Mouse (Mus musculus): ENCODE data around the gene Zdhhc5. TPM values are rescaled to one million over a fixed set of nuclear protein-coding genes. Genes with fewer than 3 reads are reported as not detected.

Zdhhc5 gene
- polyA plus RNA-seq, 1 experiment from 2014 or later, result 30.8 TPM

DNA sequence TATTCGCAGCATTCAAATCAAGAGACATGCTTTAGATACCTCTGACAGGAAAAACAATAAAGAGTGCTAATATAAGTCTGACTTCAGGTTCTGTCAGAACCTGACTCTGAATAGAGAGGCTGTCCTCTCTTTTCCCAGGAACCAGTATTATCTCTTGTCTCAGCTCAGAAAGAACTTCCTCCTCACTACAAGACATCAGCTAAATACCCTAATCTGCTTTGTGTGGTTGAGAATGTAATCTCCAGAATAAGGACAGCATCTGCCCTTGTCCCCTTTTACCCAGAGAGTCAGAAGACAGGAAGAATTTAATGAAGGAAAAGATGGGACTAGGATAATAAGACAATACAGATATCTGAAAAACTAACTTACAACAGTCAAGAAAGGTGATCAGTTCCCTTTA is 11.5 kb downstream of the Zdhhc5 start:
- Histone ChIP-seq H3K4me1 (ENCODE audit: insufficient read depth) (no peaks in the 10 kb centered on the region), H3K27ac (ENCODE audit: low read depth) (no peak overlapping the region), H3K4me3 (ENCODE audit: low read depth, low read length) (no peak overlapping the region), H3K36me3 (ENCODE audit: insufficient read depth) (peaks cover 51% of the 10 kb centered on the region), H3K9ac (no peak overlapping the region), H3K27me3 (ENCODE audit: insufficient read depth, low read length) (no peaks in the 10 kb centered on the region), H3K4me2 (no peak overlapping the region), H3K9me3 (ENCODE audit: low read depth, low read length) (no peaks in the 10 kb centered on the region)
- DNase-seq (no peak), ATAC-seq (ENCODE audit: insufficient read depth) (no peak)
- no peak for TF ChIP-seq CTCF (IDR thresholded peaks at IDR 0.05; ENCODE audit: low read depth)
- WGBS, result 93% methylated on average over 1 of the region's 1 CpGs

DNA sequence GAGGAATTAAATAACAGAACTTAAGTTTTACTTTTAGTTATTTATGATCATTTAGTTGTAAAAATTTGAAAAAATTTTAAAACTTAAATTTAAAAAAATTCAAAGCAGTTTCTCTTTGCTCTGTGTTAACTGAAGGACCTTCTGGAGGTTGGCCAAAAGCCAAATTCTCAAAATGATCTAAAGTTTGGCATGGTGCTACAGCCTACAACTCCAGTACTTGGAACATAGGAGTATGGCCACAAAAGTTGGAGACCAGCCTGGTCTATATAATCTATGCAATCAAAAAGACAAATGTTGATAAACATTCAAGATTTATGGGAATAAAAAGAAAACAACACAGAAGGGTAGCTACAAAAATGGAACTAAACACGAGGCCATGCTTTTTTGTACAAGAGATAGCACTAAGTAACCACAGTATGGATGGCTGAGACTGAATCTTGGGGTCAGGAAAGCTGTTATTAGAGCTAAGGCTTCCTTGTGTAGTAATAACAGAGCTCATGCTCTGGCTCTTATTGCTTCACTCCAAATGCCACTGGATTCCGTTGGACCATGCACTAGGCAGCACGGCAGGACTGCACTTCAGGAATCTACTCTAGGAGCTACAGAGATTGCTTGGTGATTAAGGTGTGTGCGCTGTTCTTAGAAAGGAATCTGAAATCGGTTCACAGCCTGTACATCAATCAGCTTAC is 19.8 kb downstream of the Zdhhc5 start:
- Histone ChIP-seq H3K4me3 (ENCODE audit: low read depth, low read length) (no peak overlapping the region), H3K36me3 (ENCODE audit: insufficient read depth) (peaks cover 79% of the 10 kb centered on the region), H3K4me1 (ENCODE audit: insufficient read depth) (no peaks in the 10 kb centered on the region), H3K27me3 (ENCODE audit: insufficient read depth, low read length) (no peaks in the 10 kb centered on the region), H3K9ac (no peak overlapping the region), H3K9me3 (ENCODE audit: low read depth, low read length) (no peaks in the 10 kb centered on the region), H3K4me2 (no peak overlapping the region), H3K27ac (ENCODE audit: low read depth) (no peak overlapping the region)
- peak; percentile 80 for DNase-seq
- peak; percentile 76 for ATAC-seq (ENCODE audit: insufficient read depth)
- TF ChIP-seq CTCF (IDR thresholded peaks at IDR 0.05; ENCODE audit: low read depth), result no peak
- WGBS, result 76% methylated on average over 5 of the region's 5 CpGs

DNA sequence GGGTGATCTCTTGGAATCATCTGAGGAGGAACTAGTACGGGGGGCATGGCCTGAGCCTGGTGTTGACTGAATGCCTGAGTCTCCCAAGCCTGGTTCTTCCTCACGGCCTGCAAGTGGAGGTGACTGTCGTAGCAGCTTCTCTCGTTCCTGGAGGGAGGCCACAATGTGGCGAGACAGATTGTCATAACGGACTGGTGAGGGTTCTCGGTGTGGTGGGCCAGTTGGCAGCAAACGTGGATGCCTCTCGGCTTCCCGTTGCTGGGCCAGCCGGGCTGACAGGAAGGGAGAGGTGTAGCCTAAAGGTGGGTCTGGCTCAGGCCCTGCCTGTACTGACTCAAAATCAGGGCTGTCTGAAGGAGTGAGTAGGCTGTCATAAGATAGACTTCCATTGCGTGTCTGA is 24.9 kb downstream of the Zdhhc5 start:
- ATAC-seq (ENCODE audit: insufficient read depth) (no peak), DNase-seq (no peak)
- Histone ChIP-seq H3K27ac (ENCODE audit: low read depth) (no peak overlapping the region), H3K4me2 (no peak overlapping the region), H3K9me3 (ENCODE audit: low read depth, low read length) (no peaks in the 10 kb centered on the region), H3K4me1 (ENCODE audit: insufficient read depth) (no peaks in the 10 kb centered on the region), H3K4me3 (ENCODE audit: low read depth, low read length) (no peak overlapping the region), H3K9ac (no peak overlapping the region), H3K27me3 (ENCODE audit: insufficient read depth, low read length) (no peaks in the 10 kb centered on the region), H3K36me3 (ENCODE audit: insufficient read depth) (peaks cover 93% of the 10 kb centered on the region)
- WGBS, result 90% methylated on average over 12 of the region's 12 CpGs
- TF ChIP-seq CTCF (IDR thresholded peaks at IDR 0.05; ENCODE audit: low read depth), result no peak

DNA sequence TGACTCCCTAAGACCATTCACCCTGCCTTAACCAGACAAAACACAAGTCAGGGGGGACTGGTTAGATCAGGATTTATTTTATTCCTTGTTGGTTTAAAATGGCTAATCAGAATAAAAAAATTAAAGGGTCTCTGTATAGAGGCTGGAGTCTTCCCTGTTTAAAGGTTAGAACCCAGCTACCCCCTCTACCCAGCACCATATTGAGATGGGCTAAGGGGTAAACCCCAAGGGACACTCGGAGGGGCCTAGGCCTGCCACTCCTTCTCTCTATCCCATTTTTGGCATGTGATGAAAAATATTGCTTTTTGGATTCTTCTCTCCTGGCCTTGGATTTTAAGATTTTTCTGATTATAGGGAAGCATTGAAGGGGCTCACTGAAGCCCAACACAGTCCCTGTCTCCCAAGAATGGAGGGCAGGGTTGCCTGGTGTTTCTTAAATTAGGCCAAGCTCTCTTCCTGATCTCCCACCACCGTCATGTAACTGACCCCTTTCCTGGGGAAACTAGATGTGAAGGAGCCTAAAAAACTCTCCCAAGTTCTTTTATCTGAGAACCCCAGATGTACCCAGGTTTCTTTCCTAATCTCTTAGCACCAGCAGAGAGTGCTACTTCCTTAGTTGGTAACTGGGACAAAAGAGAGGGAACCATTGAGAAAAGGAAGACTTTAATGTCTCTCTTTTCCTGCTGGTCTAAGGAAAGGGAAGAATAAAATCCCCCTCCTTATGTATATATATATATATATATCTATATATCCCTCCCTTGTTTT is 26.7 kb downstream of the Zdhhc5 start:
- DNase-seq (no peak), ATAC-seq (ENCODE audit: insufficient read depth) (no peak)
- no peak for TF ChIP-seq CTCF (IDR thresholded peaks at IDR 0.05; ENCODE audit: low read depth)
- Histone ChIP-seq H3K4me3 (ENCODE audit: low read depth, low read length) (no peak overlapping the region), H3K9me3 (ENCODE audit: low read depth, low read length) (no peaks in the 10 kb centered on the region), H3K27ac (ENCODE audit: low read depth) (no peak overlapping the region), H3K4me2 (no peak overlapping the region), H3K27me3 (ENCODE audit: insufficient read depth, low read length) (no peaks in the 10 kb centered on the region), H3K36me3 (ENCODE audit: insufficient read depth) (peaks cover 87% of the 10 kb centered on the region), H3K4me1 (ENCODE audit: insufficient read depth) (no peaks in the 10 kb centered on the region), H3K9ac (no peak overlapping the region)
- WGBS, result 83% methylated on average over 2 of the region's 2 CpGs

DNA sequence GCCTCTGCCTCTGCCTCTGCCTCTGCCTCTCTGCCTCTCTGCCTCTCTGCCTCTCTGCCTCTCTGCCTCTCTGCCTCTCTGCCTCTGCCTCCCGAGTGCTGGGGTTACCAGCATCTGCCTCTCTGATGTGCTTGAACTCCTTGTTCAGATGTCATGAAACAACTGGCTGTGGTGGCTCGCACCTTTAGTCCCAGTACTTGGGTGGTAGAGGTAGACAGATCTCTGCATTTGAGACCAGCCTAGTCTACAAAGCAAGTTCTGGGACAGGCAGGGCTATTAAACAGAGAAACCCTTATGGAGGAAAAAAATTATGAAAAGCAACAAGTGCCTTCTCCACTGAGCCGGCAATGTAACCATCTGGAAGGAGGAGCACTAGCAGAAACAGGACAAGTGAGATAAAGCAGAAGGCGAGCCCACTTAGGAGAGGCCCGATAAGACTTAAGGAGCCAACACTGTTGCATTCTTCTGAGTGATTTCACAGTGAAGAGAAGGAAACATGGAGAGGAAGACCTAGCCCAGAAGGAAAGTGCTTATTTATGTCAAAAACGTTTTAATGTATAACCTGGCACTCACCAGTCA is 32.3 kb downstream of the Zdhhc5 start:
- H3K4me2 ChIP-seq, result no peak overlapping the region
- no peak overlapping the region for H3K27ac ChIP-seq (ENCODE audit: low read depth)
- DNase-seq (no peak), ATAC-seq (ENCODE audit: insufficient read depth) (no peak)
- no peak overlapping the region for H3K9ac ChIP-seq
- no peaks in the 10 kb centered on the region for H3K9me3 ChIP-seq (ENCODE audit: low read depth, low read length)
- no peak overlapping the region for H3K4me3 ChIP-seq (ENCODE audit: low read depth, low read length)
- H3K36me3 ChIP-seq (ENCODE audit: insufficient read depth), result peaks cover 50% of the 10 kb centered on the region
- no peaks in the 10 kb centered on the region for H3K4me1 ChIP-seq (ENCODE audit: insufficient read depth)
- WGBS, result 71% methylated on average over 6 of the region's 6 CpGs
- TF ChIP-seq CTCF (IDR thresholded peaks at IDR 0.05; ENCODE audit: low read depth), result no peak
- no peaks in the 10 kb centered on the region for H3K27me3 ChIP-seq (ENCODE audit: insufficient read depth, low read length)

DNA sequence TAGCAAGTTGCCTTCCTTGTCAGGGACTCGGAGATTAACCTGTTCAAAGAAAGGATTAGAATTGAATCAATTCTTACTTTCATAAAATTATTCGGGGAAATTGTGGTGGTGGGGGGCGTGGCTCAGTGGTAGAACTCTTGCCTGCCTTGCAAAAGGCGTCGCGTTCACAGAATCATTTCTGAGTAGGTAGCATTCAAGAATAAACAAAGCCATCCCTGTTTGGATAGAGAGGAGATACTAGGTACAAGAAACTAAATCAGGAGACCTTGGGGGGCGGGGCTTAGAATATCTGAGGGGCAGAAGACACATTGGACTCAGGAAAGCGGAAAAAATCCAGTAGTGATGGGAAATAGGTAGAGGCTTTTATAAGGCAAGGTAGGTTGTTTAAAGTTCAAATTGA is 36.0 kb downstream of the Zdhhc5 start, which contains the start of gene Tmx2:
Tmx2 (minus strand) TSS at position 125 of the 400 bp plus-strand sequence.
- H3K4me3 ChIP-seq (ENCODE audit: low read depth, low read length), result peak within 1 kb of the TSS; percentile 85
- ATAC-seq (ENCODE audit: insufficient read depth), result no peak
- H3K27ac ChIP-seq (ENCODE audit: low read depth), result 0 out of 2 replicates have a peak within 1 kb of the TSS, but pooled peaks have one; percentile 76
- H3K27me3 ChIP-seq (ENCODE audit: insufficient read depth, low read length), result no peaks in the 10 kb centered on the region
- H3K4me1 ChIP-seq (ENCODE audit: insufficient read depth), result peaks cover 6% of the 10 kb centered on the region; the same call in 1 of the 2 replicates
- no peaks in the 10 kb centered on the region for H3K9me3 ChIP-seq (ENCODE audit: low read depth, low read length)
- no peak for DNase-seq
- peaks cover 41% of the 10 kb centered on the region for H3K36me3 ChIP-seq (ENCODE audit: insufficient read depth)
- H3K4me2 ChIP-seq, result peak within 1 kb of the TSS; percentile 67
- 12% methylated on average over 8 of the region's 8 CpGs for WGBS
- H3K9ac ChIP-seq, result peak within 1 kb of the TSS; percentile 79
- TF ChIP-seq CTCF (IDR thresholded peaks at IDR 0.05; ENCODE audit: low read depth), result no peak

Data from lung, embryonic 14.5 days (tissue).